Mouse (Mus musculus) small intestine, adult 2 months (tissue): ENCODE measurements at regions not wholly inside any gene's neighbourhood (a gene's known extent, or its start where the extent isn't known, plus 50 kb on each side); places are given as distances from the start of the nearest gene placed in this dataset.
"Not testable (repeated sequence)": the region's sequence is repeated elsewhere in the genome, so short reads cannot be mapped to it uniquely, and the experiment has no call there.

ENCODE experiments used
- H3K27ac ChIP-seq: fragments of 200-500 bp; 2 replicates; pipeline ENCODE4 v1.5.1; 2012; ENCODE audit warnings: low read depth, low read length, control low read depth, inconsistent platforms; ENCODE audit not compliant: insufficient read depth
- H3K27me3 ChIP-seq: fragments of 200-500 bp; 2 replicates; pipeline ENCODE4 v1.6.1; 2012; ENCODE audit warnings: mild to moderate bottlenecking, moderate library complexity, low read length, inconsistent platforms; ENCODE audit not compliant: control insufficient read depth, insufficient read depth
- H3K36me3 ChIP-seq: fragments of 200-500 bp; 2 replicates; pipeline ENCODE4 v1.6.1; 2012; ENCODE audit warnings: mild to moderate bottlenecking, low read length, control low read depth, inconsistent platforms; ENCODE audit not compliant: control insufficient read depth, insufficient read depth
- H3K4me1 ChIP-seq: fragments of 200-500 bp; 2 replicates; pipeline ENCODE4 v1.6.1; 2012; ENCODE audit warnings: low read length, inconsistent platforms, mixed read lengths; ENCODE audit not compliant: control insufficient read depth, insufficient read depth, insufficient read length
- H3K4me3 ChIP-seq: fragments of 200-500 bp; 2 replicates; pipeline ENCODE4 v1.5.1; 2012; ENCODE audit warnings: low read depth, mild to moderate bottlenecking, control low read depth, inconsistent platforms, low read length, moderate library complexity
- CTCF ChIP-seq: fragments of 200-500 bp; IDR thresholded peaks from 2 replicates; pipeline ENCODE4 v1.5.1; 2012; ENCODE audit warnings: low read depth, mild to moderate bottlenecking, control low read depth, inconsistent platforms, low read length, moderate library complexity, mixed read lengths; ENCODE audit not compliant: insufficient replicate concordance, insufficient read length; ENCODE audit errors: extremely low read depth
- POLR2A ChIP-seq: fragments of 200-500 bp; IDR thresholded peaks from 2 replicates; pipeline ENCODE4 v1.6.1; 2012; ENCODE audit warnings: low read depth, mild to moderate bottlenecking, control low read depth, inconsistent platforms, low read length, moderate library complexity
- WGBS: fragments of 180-500 bp; shearing (Covaris S2); methylation state at CpG from one replicate; pipeline ENCODE4 v1.1.7; 2018; 5-methylcytosine and 5-hydroxymethylcytosine counted together

DNA sequence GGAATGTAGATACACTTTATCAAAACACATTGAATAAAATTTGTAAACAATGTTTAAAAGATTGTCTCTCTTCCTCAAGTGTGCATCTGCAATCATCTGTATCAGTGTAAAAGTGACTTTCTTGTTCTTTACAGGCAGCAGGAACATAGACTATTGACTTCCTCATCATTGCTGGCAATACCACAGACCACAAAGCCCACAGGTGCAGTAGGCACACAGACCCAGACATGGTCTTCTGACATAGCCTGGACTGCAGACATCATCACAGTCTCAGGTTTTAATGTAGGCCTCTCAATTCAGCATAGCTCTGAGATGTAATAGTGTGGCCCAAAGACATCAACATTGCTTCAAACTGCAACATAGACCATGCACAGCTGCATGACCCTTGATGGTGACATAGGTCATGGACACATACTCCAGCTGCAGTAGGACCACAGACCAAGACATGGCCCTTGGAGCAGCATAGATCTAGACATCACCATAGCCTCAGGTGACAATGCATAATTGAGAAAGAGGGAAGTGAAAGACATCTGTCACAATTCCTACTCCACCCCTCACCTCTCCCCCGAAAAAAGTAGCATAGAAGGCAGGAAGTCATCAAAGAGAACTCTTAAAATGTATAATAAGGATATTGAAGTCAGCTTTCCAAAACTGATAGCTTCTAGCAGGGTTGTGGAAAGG is 74.1 kb upstream of the Speer2 start:
- no peaks in the 10 kb centered on the region for H3K36me3 ChIP-seq
- H3K27ac ChIP-seq = no peak overlapping the region
- H3K27me3 ChIP-seq = no peaks in the 10 kb centered on the region
- 51% methylated on average over 1 of the region's 1 CpGs for WGBS
- no peak overlapping the region for H3K4me3 ChIP-seq
- no peak for TF ChIP-seq POLR2A
- no peaks in the 10 kb centered on the region for H3K4me1 ChIP-seq

DNA sequence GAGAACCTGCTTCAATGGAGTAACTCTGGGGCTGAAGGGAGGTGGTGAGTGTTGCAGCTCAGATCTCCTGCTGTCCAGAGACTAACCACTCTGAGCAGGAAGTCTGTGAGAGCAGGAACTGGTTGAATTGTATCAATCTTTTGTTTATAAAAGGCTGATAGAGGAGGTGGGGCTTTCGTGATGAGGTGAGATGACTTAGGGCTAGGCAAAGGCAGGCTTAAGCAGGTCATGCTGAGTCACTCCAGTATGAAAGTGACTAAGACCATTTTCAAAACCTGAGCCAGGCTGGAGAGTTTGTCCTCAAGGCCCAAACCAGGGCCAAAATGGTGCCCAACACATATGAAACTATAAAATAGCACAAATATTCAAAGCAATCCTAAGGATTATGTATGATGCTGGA is 80.1 kb upstream of the Speer2 start:
- Histone ChIP-seq H3K4me1 (no peaks in the 10 kb centered on the region), H3K27me3 (no peaks in the 10 kb centered on the region), H3K36me3 (no peaks in the 10 kb centered on the region), H3K4me3 (no peak overlapping the region), H3K27ac (no peak overlapping the region)
- TF ChIP-seq POLR2A (no peak), CTCF (no peak)
- 26% methylated on average over 1 of the region's 1 CpGs for WGBS

DNA sequence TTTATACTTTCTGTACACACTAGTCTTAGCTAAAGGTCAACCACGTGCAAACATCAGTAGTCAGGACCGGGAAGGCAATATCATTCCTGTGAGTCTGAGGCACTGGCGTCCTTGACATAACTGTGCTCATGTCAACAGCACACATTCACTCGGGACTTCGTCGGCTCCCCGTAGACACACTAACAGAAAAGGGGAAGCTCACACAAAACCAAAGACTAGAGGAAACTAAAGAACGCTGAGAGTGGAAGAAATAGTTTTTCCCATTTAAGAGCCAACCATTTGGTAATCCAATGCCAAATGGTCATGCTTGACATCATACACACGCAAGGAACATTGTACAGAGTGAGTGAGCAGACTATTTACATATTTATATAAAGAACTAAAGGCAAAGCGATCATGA is 85.2 kb upstream of the Speer2 start:
- WGBS = 57% methylated on average over 10 of the region's 10 CpGs
- Histone ChIP-seq H3K27ac (no peak overlapping the region), H3K36me3 (no peaks in the 10 kb centered on the region), H3K4me3 (no peak overlapping the region), H3K27me3 (no peaks in the 10 kb centered on the region), H3K4me1 (no peaks in the 10 kb centered on the region)
- TF ChIP-seq CTCF = no peak
- TF ChIP-seq POLR2A = no peak

DNA sequence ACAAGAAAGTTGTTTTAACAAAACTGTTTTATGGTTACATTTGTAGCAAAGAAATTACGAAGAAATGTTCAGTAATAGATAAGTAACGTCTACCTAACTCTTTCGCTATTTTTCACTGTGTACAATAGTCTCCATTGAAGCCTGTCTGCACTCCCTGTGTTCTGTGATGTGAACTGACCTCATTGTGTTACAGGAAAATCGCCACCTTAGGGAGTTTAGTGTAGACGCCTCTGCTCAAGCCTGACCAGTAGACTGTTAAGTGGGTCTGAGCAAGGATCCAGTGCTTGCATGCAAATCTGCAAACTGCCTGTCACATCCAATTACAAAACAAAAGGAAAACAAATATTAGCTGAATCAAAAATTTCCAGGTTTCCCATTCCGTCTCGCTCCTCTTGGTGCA is 85.8 kb upstream of the Speer2 start:
- Histone ChIP-seq H3K27ac (no peak overlapping the region), H3K4me1 (no peaks in the 10 kb centered on the region), H3K27me3 (no peaks in the 10 kb centered on the region), H3K36me3 (no peaks in the 10 kb centered on the region), H3K4me3 (no peak overlapping the region)
- TF ChIP-seq POLR2A (no peak), CTCF (no peak)
- WGBS = 90% methylated on average over 7 of the region's 7 CpGs

DNA sequence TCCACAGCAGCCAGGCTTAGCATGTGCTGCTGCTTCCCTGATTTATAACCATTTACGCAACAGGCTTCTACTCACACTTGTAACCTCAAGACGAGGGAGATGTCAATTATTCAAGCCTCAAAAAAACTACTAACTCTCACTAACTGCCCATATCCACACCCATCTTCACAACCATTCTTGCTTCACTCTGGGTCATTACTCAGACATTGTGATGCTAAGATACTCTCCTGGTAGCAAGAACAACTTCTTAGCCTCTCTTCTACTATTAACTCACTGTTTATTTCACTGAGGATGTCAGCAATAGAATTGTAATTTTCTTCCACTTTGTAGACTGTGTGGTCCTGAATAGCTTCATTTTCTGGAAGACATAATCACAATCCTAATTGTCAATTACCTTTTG is 88.0 kb upstream of the Speer2 start:
- Histone ChIP-seq H3K4me1 (no peaks in the 10 kb centered on the region), H3K27me3 (no peaks in the 10 kb centered on the region), H3K36me3 (no peaks in the 10 kb centered on the region), H3K27ac (no peak overlapping the region), H3K4me3 (no peak overlapping the region)
- WGBS = 67% methylated on average over 2 of the region's 2 CpGs
- TF ChIP-seq CTCF (no peak), POLR2A (no peak)

DNA sequence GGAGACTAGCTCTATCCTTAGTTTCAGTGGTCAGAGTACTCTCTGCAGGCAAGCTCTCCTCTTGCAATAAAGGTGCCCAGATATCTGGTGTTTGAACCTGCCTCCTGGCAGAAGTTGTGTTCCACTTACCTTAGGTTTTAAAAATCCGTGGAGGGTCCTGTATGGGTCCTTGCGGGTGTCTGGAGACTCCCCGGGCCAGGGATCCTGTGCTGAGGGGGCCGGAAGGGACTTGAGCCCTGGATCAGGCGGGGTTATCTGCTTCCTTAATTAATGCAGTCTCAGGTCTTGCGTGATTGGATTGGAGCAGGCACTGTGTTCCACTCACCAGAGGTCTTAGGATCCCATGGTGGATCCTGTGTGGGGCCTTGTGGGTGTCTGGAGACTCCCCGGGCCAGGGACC is 103.0 kb upstream of the Speer2 start:
- H3K27ac ChIP-seq, H3K4me1 ChIP-seq, H3K27me3 ChIP-seq, H3K4me3 ChIP-seq, H3K36me3 ChIP-seq: not testable (repeated sequence)
- WGBS = 85% methylated on average over 7 of the region's 7 CpGs

DNA sequence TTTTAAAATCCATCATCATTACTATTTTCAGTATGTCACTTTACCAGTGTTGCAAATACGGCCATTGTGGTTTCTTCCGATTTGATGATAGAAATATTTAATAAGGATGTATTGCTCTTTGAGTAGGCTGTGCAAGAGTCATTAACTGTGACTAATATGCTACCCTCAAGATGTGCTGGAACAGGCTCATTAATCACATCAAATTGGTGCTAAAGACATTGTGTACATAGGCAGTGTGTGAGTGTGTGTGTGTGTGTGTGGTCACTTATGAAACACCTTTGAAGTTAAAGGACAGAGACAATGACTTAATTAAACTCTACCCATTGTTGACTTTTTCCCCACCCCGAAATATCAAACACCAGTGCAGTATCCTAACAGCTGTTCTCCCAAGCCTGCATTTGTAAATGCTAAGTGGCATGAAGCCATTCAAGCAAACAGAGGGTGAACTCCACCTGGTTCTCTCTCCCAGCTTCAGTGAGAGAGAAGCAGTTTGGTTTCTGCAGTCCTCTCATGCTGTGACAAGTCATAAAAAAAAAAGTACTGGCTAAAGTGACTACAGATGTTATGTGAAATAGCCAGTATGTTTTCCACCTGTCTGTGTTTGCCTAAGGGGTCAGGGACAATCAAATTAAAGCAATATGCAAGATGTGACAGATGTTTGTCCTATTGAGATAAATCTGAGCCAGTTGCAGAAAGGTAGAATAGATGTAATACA is 116.4 kb upstream of the Speer2 start:
- H3K27me3 ChIP-seq = no peaks in the 10 kb centered on the region
- TF ChIP-seq CTCF (no peak), POLR2A (no peak)
- no peaks in the 10 kb centered on the region for H3K36me3 ChIP-seq
- H3K27ac ChIP-seq = no peak overlapping the region
- H3K4me3 ChIP-seq = no peak overlapping the region
- no peaks in the 10 kb centered on the region for H3K4me1 ChIP-seq
- 53% methylated on average over 3 of the region's 3 CpGs for WGBS
